Mouse (Mus musculus) hematopoietic stem cell, adult 5-6 weeks (primary cell): ENCODE results near the gene Yae1d1. TPM values are rescaled to one million over a fixed set of nuclear protein-coding genes. Genes with fewer than 3 reads are reported as not detected.
A peak's percentile ranks its signal among the peaks of the same experiment; 100 is the strongest.

ENCODE experiments used
- ATAC-seq, 2 experiments: fragments of 125-278 bp in 1 of 2; replicated peaks in 1 of 2; 2 replicates each; pipeline ENCODE4 v1.8.0; 2016 to 2017; ENCODE audit warnings: inconsistent platforms in 2 of 2, mild to moderate bottlenecking in 2 of 2, moderate number of reproducible peaks in 2 of 2, low read depth in 1 of 2, moderate TSS enrichment in 1 of 2; ENCODE audit not compliant: low FRiP score in 2 of 2, poor library complexity in 2 of 2, severe bottlenecking in 2 of 2, insufficient read depth in 1 of 2, low TSS enrichment in 1 of 2
- total RNA-seq: library from RNA; stranded (forward); fragments of 172-1452, 232-1000 nt; gene quantifications from 2 replicates; pipeline ENCODE4 v1.2.3, GENCODE M21; 2017

The Yae1d1 gene
- total RNA-seq, 1 experiment from 2014 or later, result 14.7 TPM

GRCm38 (mm10) chr13:17944078-17944917, 48.9 kb downstream of the Yae1d1 start, which contains the start of gene Rala:
Gene Rala (minus strand): TSS chr13:17944239.
- peak; percentile 87 to 90 for ATAC-seq

GRCm38 (mm10) chr13:17943306-17944077, 49.7 kb downstream of the Yae1d1 start:
- ATAC-seq, result peak; percentile 37 to 40; a peak in 3 of 4 replicates

GRCm38 (mm10) chr13:17942338-17942737, 50.8 kb downstream of the Yae1d1 start:
- 0 out of 4 replicates have a peak, but pooled peaks of 1 of the 2 experiments have one; percentile 39 for ATAC-seq

Other genes starting within 250 kb of the Yae1d1 start
- 74.7 and 107 TPM in 2 replicates for gene Cdk13, start 188.3 kb downstream of the Yae1d1 start, total RNA-seq
- 28.4 and 31.0 TPM in 2 replicates for gene Rala, start 49.1 kb downstream of the Yae1d1 start, total RNA-seq